Mouse (Mus musculus): ENCODE measurements around the gene B3galt2.

DNA sequence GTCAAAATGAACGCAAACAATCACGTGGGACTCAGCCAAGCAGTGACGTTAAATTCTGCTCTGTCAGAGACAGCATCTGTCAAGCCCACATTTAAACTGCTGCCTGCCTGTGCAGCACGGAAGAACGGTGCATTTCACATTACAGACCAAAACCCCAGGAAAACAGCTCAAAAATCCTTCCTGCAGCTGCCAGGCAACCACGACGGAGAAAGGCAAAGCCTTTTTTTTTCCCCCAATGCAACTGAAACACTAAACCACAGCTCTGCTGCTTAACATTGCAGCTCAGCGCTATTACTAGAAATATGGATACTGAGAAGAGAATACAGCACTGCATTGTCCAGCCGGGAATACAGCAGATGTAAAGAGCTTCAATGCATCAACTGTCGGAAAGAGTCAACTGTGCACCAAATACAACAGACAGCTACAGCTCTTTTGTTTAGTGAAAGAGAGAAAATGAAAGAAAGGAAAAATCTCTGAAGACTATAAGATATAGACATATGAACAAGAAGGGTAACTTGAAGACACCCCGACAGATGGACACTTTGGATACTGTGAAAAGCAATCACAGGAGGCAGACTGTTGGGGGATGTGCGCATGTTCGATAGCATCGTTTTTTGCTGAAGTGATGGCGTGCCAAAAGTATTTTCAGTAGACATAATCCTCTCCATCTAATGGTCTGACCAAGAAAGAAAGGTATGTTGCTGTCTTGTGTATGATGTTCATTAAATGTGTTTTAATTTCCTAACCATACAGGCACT is at the start of gene B3galt2:
- TF ChIP-seq CTCF (IDR thresholded peaks at IDR 0.05; ENCODE audit: borderline replicate concordance, extremely low read depth, insufficient read depth, insufficient read length) (no peak), POLR2A (IDR thresholded peaks at IDR 0.05; ENCODE audit: borderline replicate concordance, extremely low read depth, insufficient read depth, insufficient read length, poor library complexity, severe bottlenecking) (no peak)
